Mouse (Mus musculus): ENCODE results near the gene Aldh3b2. TPM values are rescaled to one million over a fixed set of nuclear protein-coding genes. Genes with fewer than 3 reads are reported as not detected.

The Aldh3b2 gene
- polyA plus RNA-seq, 1 experiment from 2014 or later = 0.70 TPM

- peaks cover 24% of the 10 kb centered on the region for H3K4me1 ChIP-seq
- ATAC-seq (ENCODE audit: low FRiP score) = no peak
- no peaks in the 10 kb centered on the region for H3K9me3 ChIP-seq
- H3K9ac ChIP-seq = no peak overlapping the region
- H3K4me3 ChIP-seq (replicated peaks) = no peak overlapping the region
- H3K27ac ChIP-seq = no peak overlapping the region
- WGBS = 91% methylated on average over 9 of the region's 9 CpGs
- H3K36me3 ChIP-seq (replicated peaks) = no peaks in the 10 kb centered on the region
- H3K27me3 ChIP-seq = peaks cover 23% of the 10 kb centered on the region
- no peak overlapping the region for H3K4me2 ChIP-seq
Measured at GRCm38 (mm10) chr19:3931716-3932115, 40.4 kb upstream of the Aldh3b2 start.

DNA sequence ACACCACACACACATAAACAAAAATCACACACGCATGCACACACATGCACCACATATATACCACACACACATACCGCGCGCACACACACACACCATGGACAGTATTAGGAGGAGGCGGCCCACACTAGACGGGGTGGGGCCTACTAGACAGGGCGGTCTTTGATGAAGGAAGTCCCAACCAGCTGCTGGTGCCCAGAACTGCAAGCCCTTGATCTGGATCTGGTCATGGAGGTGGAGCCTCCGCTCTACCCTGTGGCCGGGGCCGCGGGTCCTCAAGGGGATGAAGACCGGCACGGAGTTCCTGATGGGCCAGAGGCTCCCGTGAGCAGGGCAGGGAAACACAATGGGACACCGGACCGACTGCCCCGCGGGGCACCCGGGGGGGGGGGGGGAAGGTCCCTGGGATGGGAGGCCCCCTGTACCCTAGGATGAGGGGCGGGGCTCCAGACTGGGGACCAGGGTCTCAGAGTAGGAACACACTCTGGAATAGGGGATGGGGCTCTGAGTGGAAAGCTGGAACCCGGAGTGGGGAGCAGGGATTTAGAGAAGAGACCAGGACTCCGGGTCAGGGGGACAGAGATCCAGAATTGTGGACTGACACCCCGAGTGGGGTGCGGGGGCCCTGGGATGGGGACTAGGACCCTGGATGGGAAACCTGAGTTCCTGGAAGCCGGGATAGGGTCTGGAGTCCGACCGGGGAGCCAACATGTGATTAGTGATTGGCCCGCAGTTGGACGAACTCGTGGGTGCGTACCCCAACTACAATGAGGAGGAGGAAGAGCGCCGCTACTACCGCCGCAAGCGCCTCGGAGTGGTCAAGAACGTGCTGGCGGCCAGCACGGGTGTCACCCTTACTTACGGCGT, 36.9 kb upstream of the Aldh3b2 start, which contains the start of gene Unc93b1:
Gene Unc93b1, plus strand, starts transcription at position 155 of the 864 bp plus-strand sequence.
- WGBS = 5% methylated on average over 42 of the region's 42 CpGs
- H3K4me1 ChIP-seq = peaks cover 14% of the 10 kb centered on the region
- peak; percentile 71 for ATAC-seq (ENCODE audit: low FRiP score)
- H3K9me3 ChIP-seq = no peaks in the 10 kb centered on the region
- H3K36me3 ChIP-seq (replicated peaks) = no peaks in the 10 kb centered on the region
- peaks cover 28% of the 10 kb centered on the region for H3K27me3 ChIP-seq
- H3K27ac ChIP-seq = no peak within 1 kb of the TSS
- peak within 1 kb of the TSS; percentile 58 for H3K4me2 ChIP-seq
- H3K4me3 ChIP-seq (replicated peaks) = peak within 1 kb of the TSS; percentile 40
- peak within 1 kb of the TSS; percentile 33 for H3K9ac ChIP-seq

GRCm38 (mm10) chr19:3935896-3936850, 36.0 kb upstream of the Aldh3b2 start:
- peaks cover 28% of the 10 kb centered on the region for H3K27me3 ChIP-seq
- no peaks in the 10 kb centered on the region for H3K9me3 ChIP-seq
- H3K4me1 ChIP-seq = peaks cover 14% of the 10 kb centered on the region
- H3K4me3 ChIP-seq (replicated peaks) = peak overlapping the region; percentile 40
- peak overlapping the region; percentile 58 for H3K4me2 ChIP-seq
- ATAC-seq (ENCODE audit: low FRiP score) = no peak
- WGBS = 6% methylated on average over 22 of the region's 22 CpGs
- H3K27ac ChIP-seq = no peak overlapping the region
- H3K36me3 ChIP-seq (replicated peaks) = no peaks in the 10 kb centered on the region
- H3K9ac ChIP-seq = peak overlapping the region; percentile 33; the same call in 1 of the 2 replicates

DNA sequence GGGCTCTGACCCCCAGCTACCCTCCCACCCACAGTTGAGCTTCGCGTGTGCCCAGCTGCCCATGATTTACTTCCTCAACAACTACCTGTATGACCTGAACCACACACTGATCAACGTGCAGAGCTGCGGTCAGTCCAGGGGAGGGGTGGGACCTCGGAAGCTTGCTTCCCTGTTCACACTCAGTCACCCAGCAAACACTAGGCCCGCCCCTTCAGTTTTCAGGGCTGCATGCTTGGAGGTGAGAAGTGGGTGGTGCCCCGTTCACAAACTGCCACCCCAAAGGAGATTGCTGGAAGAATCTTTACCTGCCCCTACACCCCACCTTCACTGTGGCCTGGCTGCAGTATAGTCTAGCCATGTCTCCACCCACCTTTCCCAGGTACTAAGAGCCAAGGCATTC, 29.8 kb upstream of the Aldh3b2 start:
- Histone ChIP-seq H3K9me3 (no peaks in the 10 kb centered on the region), H3K27ac (no peak overlapping the region), H3K36me3 (replicated peaks) (no peaks in the 10 kb centered on the region), H3K4me2 (no peak overlapping the region), H3K4me1 (peaks cover 4% of the 10 kb centered on the region; the same call in 1 of the 2 replicates), H3K4me3 (replicated peaks) (no peak overlapping the region), H3K9ac (no peak overlapping the region), H3K27me3 (peaks cover 14% of the 10 kb centered on the region)
- ATAC-seq (ENCODE audit: low FRiP score) = no peak
- WGBS = 90% methylated on average over 7 of the region's 7 CpGs

GRCm38 (mm10) chr19:3942986-3943735, 29.0 kb upstream of the Aldh3b2 start:
- no peaks in the 10 kb centered on the region for H3K36me3 ChIP-seq (replicated peaks)
- H3K4me1 ChIP-seq = peaks cover 4% of the 10 kb centered on the region; the same call in 1 of the 2 replicates
- WGBS = 26% methylated on average over 27 of the region's 27 CpGs
- H3K27me3 ChIP-seq = peaks cover 14% of the 10 kb centered on the region
- ATAC-seq (ENCODE audit: low FRiP score) = no peak
- H3K4me2 ChIP-seq = peak overlapping the region; percentile 10; the same call in 1 of the 2 replicates
- no peaks in the 10 kb centered on the region for H3K9me3 ChIP-seq
- H3K9ac ChIP-seq = no peak overlapping the region
- no peak overlapping the region for H3K4me3 ChIP-seq (replicated peaks)
- no peak overlapping the region for H3K27ac ChIP-seq

DNA sequence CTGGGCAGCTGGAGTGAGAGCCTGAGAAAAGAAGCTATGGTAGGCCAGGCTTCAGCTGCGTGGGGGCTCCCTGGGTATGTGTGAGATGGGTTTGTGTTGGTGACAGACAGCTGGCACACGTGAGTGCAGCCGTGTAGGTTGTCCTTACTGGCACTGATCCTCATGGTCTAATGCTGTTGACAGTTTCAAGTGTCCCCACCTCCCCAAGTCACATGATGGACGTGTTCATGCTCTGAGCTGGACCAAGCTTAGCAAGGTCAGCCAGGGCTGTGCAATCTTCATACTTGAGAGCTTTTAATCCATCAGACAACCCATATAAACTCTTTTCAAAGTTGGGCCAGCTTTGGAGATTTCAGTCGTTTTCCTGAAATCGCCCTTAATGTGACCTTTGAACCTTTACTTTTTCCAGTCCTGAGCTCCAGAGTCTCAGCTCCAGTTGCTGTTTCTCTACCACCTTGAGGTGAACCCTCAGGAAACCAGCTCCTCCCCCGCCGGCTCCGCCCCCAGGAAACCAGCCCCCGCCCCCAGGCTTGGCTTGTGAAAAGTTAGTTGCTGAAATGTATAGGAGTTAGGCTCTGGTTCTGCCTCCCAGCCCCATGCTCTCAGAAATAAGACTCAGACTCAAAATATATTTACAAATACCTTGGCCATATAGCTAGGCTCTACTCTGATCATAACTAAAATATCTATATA, 26.1 kb upstream of the Aldh3b2 start:
- Histone ChIP-seq H3K9ac (no peak overlapping the region), H3K27ac (no peak overlapping the region), H3K27me3 (peaks cover 14% of the 10 kb centered on the region), H3K4me2 (no peak overlapping the region), H3K9me3 (no peaks in the 10 kb centered on the region), H3K36me3 (replicated peaks) (no peaks in the 10 kb centered on the region), H3K4me1 (peaks cover 4% of the 10 kb centered on the region; the same call in 1 of the 2 replicates), H3K4me3 (replicated peaks) (no peak overlapping the region)
- no peak for ATAC-seq (ENCODE audit: low FRiP score)
- 37% methylated on average over 10 of the region's 10 CpGs for WGBS

- Histone ChIP-seq H3K9ac (no peak overlapping the region), H3K36me3 (replicated peaks) (no peaks in the 10 kb centered on the region), H3K27me3 (peaks cover 14% of the 10 kb centered on the region), H3K27ac (no peak overlapping the region), H3K4me1 (peaks cover 4% of the 10 kb centered on the region; the same call in 1 of the 2 replicates), H3K4me3 (replicated peaks) (no peak overlapping the region), H3K9me3 (no peaks in the 10 kb centered on the region), H3K4me2 (no peak overlapping the region)
- peak; percentile 76 for ATAC-seq (ENCODE audit: low FRiP score)
- whole genome bisulfite sequencing = 14% methylated on average over 2 of the region's 2 CpGs
Measured at GRCm38 (mm10) chr19:3946715-3947114, 25.4 kb upstream of the Aldh3b2 start.

DNA sequence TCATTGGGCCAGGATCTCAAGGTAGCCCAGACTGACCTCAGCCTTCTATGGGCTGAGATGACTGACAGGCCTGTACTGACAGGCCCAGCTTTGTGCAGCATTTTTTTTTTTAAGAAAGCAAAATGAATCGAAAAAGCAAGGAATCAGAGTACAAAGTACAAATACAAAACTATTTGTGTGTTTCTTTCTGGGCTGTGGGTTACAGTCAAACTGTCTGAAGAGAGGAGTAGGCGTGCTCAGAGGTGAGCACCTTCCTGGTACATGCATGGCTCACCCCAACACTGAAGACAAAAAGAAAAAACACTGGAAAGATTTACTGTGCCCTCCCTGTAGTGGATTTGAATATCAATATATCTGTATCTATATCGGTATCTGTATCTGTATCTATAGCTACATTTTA, 24.3 kb upstream of the Aldh3b2 start:
- peaks cover 8% of the 10 kb centered on the region; the same call in 1 of the 2 replicates for H3K27me3 ChIP-seq
- ATAC-seq (ENCODE audit: low FRiP score) = no peak
- no peaks in the 10 kb centered on the region for H3K9me3 ChIP-seq
- peaks cover 4% of the 10 kb centered on the region; the same call in 1 of the 2 replicates for H3K4me1 ChIP-seq
- H3K27ac ChIP-seq = no peak overlapping the region
- H3K4me2 ChIP-seq = no peak overlapping the region
- H3K36me3 ChIP-seq (replicated peaks) = no peaks in the 10 kb centered on the region
- WGBS = 76% methylated on average over 3 of the region's 3 CpGs
- no peak overlapping the region for H3K9ac ChIP-seq
- no peak overlapping the region for H3K4me3 ChIP-seq (replicated peaks)

- Histone ChIP-seq H3K36me3 (replicated peaks) (no peaks in the 10 kb centered on the region), H3K9ac (no peak overlapping the region), H3K27ac (no peak overlapping the region), H3K4me2 (no peak overlapping the region), H3K4me1 (no peaks in the 10 kb centered on the region), H3K4me3 (replicated peaks) (no peak overlapping the region), H3K9me3 (no peaks in the 10 kb centered on the region), H3K27me3 (peaks cover 8% of the 10 kb centered on the region; the same call in 1 of the 2 replicates)
- WGBS = 68% methylated on average over 14 of the region's 14 CpGs
- no peak for ATAC-seq (ENCODE audit: low FRiP score)
Measured at GRCm38 (mm10) chr19:3948546-3948945, 23.6 kb upstream of the Aldh3b2 start.

DNA sequence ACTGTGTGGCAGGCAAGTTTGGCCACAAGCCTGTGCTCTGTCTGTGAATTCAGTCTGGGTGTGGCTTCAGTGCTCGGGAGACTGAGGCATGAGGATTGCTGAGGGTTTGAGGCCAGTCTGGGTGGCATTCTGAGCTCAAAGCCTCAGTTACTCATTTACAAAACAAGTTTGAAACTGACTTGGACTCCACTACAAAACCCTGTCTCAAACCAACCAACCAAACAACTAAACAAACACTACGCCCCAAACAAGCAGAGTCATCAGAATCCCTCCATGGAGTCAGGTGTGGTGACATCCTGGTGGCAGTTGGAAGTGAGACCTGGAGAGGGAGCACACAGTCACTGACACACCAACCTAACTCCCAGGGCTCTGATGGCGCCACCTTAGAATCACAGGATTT, 21.8 kb upstream of the Aldh3b2 start:
- no peak overlapping the region for H3K9ac ChIP-seq
- H3K4me1 ChIP-seq = no peaks in the 10 kb centered on the region
- 79% methylated on average over 3 of the region's 3 CpGs for WGBS
- H3K4me3 ChIP-seq (replicated peaks) = no peak overlapping the region
- no peaks in the 10 kb centered on the region for H3K9me3 ChIP-seq
- 0 out of 2 replicates have a peak, but pooled peaks cover 4% of the 10 kb centered on the region for H3K27me3 ChIP-seq
- H3K27ac ChIP-seq = no peak overlapping the region
- no peak overlapping the region for H3K4me2 ChIP-seq
- no peak for ATAC-seq (ENCODE audit: low FRiP score)
- no peaks in the 10 kb centered on the region for H3K36me3 ChIP-seq (replicated peaks)

- Histone ChIP-seq H3K4me3 (replicated peaks) (no peak overlapping the region), H3K9ac (no peak overlapping the region), H3K9me3 (no peaks in the 10 kb centered on the region), H3K4me2 (no peak overlapping the region), H3K36me3 (replicated peaks) (no peaks in the 10 kb centered on the region), H3K4me1 (no peaks in the 10 kb centered on the region), H3K27me3 (0 out of 2 replicates have a peak, but pooled peaks cover 4% of the 10 kb centered on the region), H3K27ac (no peak overlapping the region)
- ATAC-seq (ENCODE audit: low FRiP score) = no peak
Measured at GRCm38 (mm10) chr19:3951461-3951860, 20.7 kb upstream of the Aldh3b2 start.
